Mouse (Mus musculus) MEL (cell line): ENCODE measurements around the gene Camkv. TPM values are rescaled to one million over a fixed set of nuclear protein-coding genes. Genes with fewer than 3 reads are reported as not detected.

ENCODE experiments used
- DNase-seq: peaks from one replicate; pipeline ENCODE4 v3.0.0; 2011; ENCODE audit warnings: low read depth, low spot score
- H3K27ac ChIP-seq: 2 replicates; pipeline ENCODE4 v1.5.1; 2012; ENCODE audit warnings: low read depth, mild to moderate bottlenecking, control low read depth, low read length, moderate library complexity; ENCODE audit not compliant: control insufficient read depth
- H3K27me3 ChIP-seq, 2 experiments: fragments of 150-350 bp in 1 of 2; sonication (generic) in 1 of 2; 2 replicates each; pipeline ENCODE4 v1.6.1; 2012; ENCODE audit warnings: low read length in 2 of 2, mild to moderate bottlenecking in 2 of 2, improper control_type of control experiment in 1 of 2, moderate library complexity in 1 of 2; ENCODE audit not compliant: insufficient read depth in 2 of 2, control insufficient read depth in 1 of 2
- H3K36me3 ChIP-seq, 2 experiments: 2 replicates each; pipeline ENCODE4 v1.6.1; 2012 to 2014; ENCODE audit warnings: low read length in 2 of 2, improper control_type of control experiment in 1 of 2, inconsistent platforms in 1 of 2, mild to moderate bottlenecking in 1 of 2; ENCODE audit not compliant: insufficient read depth in 2 of 2, control insufficient read depth in 1 of 2
- H3K4me1 ChIP-seq, 2 experiments: fragments of 150-350 bp in 1 of 2; sonication (generic) in 1 of 2; 2 replicates each; pipeline ENCODE4 v1.6.1; 2012; ENCODE audit warnings: low read length in 2 of 2, improper control_type of control experiment in 1 of 2, mild to moderate bottlenecking in 1 of 2; ENCODE audit not compliant: insufficient read depth in 2 of 2, control insufficient read depth in 1 of 2
- H3K4me3 ChIP-seq, 2 experiments: fragments of 150-350 bp in 1 of 2; sonication (generic) in 1 of 2; 2 replicates each; pipeline ENCODE4 v1.5.1; 2012; ENCODE audit warnings: low read depth in 2 of 2, low read length in 2 of 2, mild to moderate bottlenecking in 2 of 2, moderate library complexity in 2 of 2, control low read depth in 1 of 2, improper control_type of control experiment in 1 of 2; ENCODE audit not compliant: control insufficient read depth in 1 of 2, insufficient read depth in 1 of 2
- H3K79me2 ChIP-seq: 2 replicates; pipeline ENCODE4 v1.6.1; 2012; ENCODE audit warnings: mild to moderate bottlenecking, low read length, moderate library complexity; ENCODE audit not compliant: control insufficient read depth, poor library complexity, insufficient read depth
- H3K9ac ChIP-seq: 2 replicates; pipeline ENCODE4 v1.6.1; 2012; ENCODE audit warnings: low read depth, mild to moderate bottlenecking, control low read depth, low read length, moderate library complexity; ENCODE audit not compliant: control insufficient read depth, poor library complexity, severe bottlenecking
- H3K9me3 ChIP-seq: fragments of 150-350 bp; sonication (generic); replicated peaks from 2 replicates; pipeline ENCODE4 v1.6.1; 2012; ENCODE audit warnings: mild to moderate bottlenecking, low read length, improper control_type of control experiment, moderate library complexity; ENCODE audit not compliant: insufficient read depth
- BHLHE40 ChIP-seq: IDR thresholded peaks from 2 replicates; pipeline ENCODE4 v1.6.1; 2012; ENCODE audit warnings: low read depth, mild to moderate bottlenecking, inconsistent platforms, low read length, improper control_type of control experiment, borderline replicate concordance
- CHD1 ChIP-seq: IDR thresholded peaks from 2 replicates; pipeline ENCODE4 v1.6.1; 2012; ENCODE audit warnings: low read depth, mild to moderate bottlenecking, inconsistent platforms, low read length, improper control_type of control experiment
- CHD2 ChIP-seq: IDR thresholded peaks from 2 replicates; pipeline ENCODE4 v1.6.1; 2011; ENCODE audit warnings: low read length, improper control_type of control experiment
- CTCF ChIP-seq, 3 experiments: IDR thresholded peaks in 2 of 3; conservative IDR thresholded peaks in 1 of 3; 2 replicates each; pipeline ENCODE4 v1.5.1; 2011 to 2012; ENCODE audit warnings: low read length in 3 of 3, low read depth in 2 of 3, mild to moderate bottlenecking in 2 of 3, improper control_type of control experiment in 1 of 3, inconsistent platforms in 1 of 3, mixed read lengths in 1 of 3, moderate library complexity in 1 of 3; ENCODE audit not compliant: control insufficient read depth in 1 of 3, insufficient read depth in 1 of 3, poor library complexity in 1 of 3, severe bottlenecking in 1 of 3
- E2F4 ChIP-seq: IDR thresholded peaks from 2 replicates; pipeline ENCODE4 v1.6.1; 2011; ENCODE audit warnings: low read depth, low read length, improper control_type of control experiment, borderline replicate concordance
- ELF1 ChIP-seq: IDR thresholded peaks from 2 replicates; pipeline ENCODE4 v1.6.1; 2014; ENCODE audit warnings: low read depth, mild to moderate bottlenecking, inconsistent platforms, low read length, improper control_type of control experiment, moderate library complexity
- EP300 ChIP-seq, 2 experiments: IDR thresholded peaks; 2 replicates each; pipeline ENCODE4 v1.6.1; 2011; ENCODE audit warnings: improper control_type of control experiment in 2 of 2, low read length in 2 of 2, low read depth in 1 of 2, mild to moderate bottlenecking in 1 of 2
- ETS1 ChIP-seq: IDR thresholded peaks from 2 replicates; pipeline ENCODE4 v1.6.1; 2012; ENCODE audit warnings: low read depth, mild to moderate bottlenecking, inconsistent platforms, low read length, improper control_type of control experiment, moderate library complexity
- GATA1 ChIP-seq: IDR thresholded peaks from 2 replicates; pipeline ENCODE4 v1.6.1; 2011; ENCODE audit warnings: low read depth, low read length, improper control_type of control experiment
- HCFC1 ChIP-seq: IDR thresholded peaks from 2 replicates; pipeline ENCODE4 v1.6.1; 2012; ENCODE audit warnings: low read depth, mild to moderate bottlenecking, inconsistent platforms, low read length, improper control_type of control experiment, moderate library complexity
- MAFK ChIP-seq: IDR thresholded peaks from 2 replicates; pipeline ENCODE4 v1.6.1; 2011; ENCODE audit warnings: low read depth, mild to moderate bottlenecking, low read length, improper control_type of control experiment, borderline replicate concordance
- MAZ ChIP-seq: IDR thresholded peaks from 2 replicates; pipeline ENCODE4 v1.6.1; 2012; ENCODE audit warnings: low read depth, mild to moderate bottlenecking, inconsistent platforms, low read length, improper control_type of control experiment
- MXI1 ChIP-seq: IDR thresholded peaks from 2 replicates; pipeline ENCODE4 v1.6.1; 2011; ENCODE audit warnings: mild to moderate bottlenecking, low read depth, low read length, improper control_type of control experiment
- MYB ChIP-seq: IDR thresholded peaks from 2 replicates; pipeline ENCODE4 v1.6.1; 2011; ENCODE audit warnings: mild to moderate bottlenecking, low read depth, low read length, improper control_type of control experiment
- NELFE ChIP-seq: IDR thresholded peaks from 2 replicates; pipeline ENCODE4 v1.6.1; 2011; ENCODE audit warnings: low read depth, low read length, improper control_type of control experiment
- NRF1 ChIP-seq: IDR thresholded peaks from 2 replicates; pipeline ENCODE4 v1.6.1; 2014; ENCODE audit warnings: low read depth, mild to moderate bottlenecking, inconsistent platforms, low read length, improper control_type of control experiment, moderate library complexity; ENCODE audit not compliant: poor library complexity, insufficient read depth, severe bottlenecking
- POLR2A ChIP-seq, 2 experiments: IDR thresholded peaks; 2 replicates each; pipeline ENCODE4 v1.6.1; 2011 to 2012; ENCODE audit warnings: low read length in 2 of 2, mild to moderate bottlenecking in 2 of 2, control low read depth in 1 of 2, improper control_type of control experiment in 1 of 2, low read depth in 1 of 2, moderate library complexity in 1 of 2; ENCODE audit not compliant: control insufficient read depth in 1 of 2, insufficient read depth in 1 of 2, poor library complexity in 1 of 2
- POLR2AphosphoS2 ChIP-seq: IDR thresholded peaks from 2 replicates; pipeline ENCODE4 v1.6.1; 2011; ENCODE audit warnings: low read length, improper control_type of control experiment
- RCOR1 ChIP-seq: IDR thresholded peaks from 2 replicates; pipeline ENCODE4 v1.6.1; 2012; ENCODE audit warnings: low read depth, mild to moderate bottlenecking, inconsistent platforms, low read length, improper control_type of control experiment
- SIN3A ChIP-seq: IDR thresholded peaks from 2 replicates; pipeline ENCODE4 v1.6.1; 2012; ENCODE audit warnings: low read length, improper control_type of control experiment, inconsistent platforms
- TAL1 ChIP-seq: IDR thresholded peaks from 2 replicates; pipeline ENCODE4 v1.6.1; 2012; ENCODE audit warnings: mild to moderate bottlenecking, inconsistent platforms, low read length, moderate library complexity, mixed read lengths
- TBP ChIP-seq: IDR thresholded peaks from 2 replicates; pipeline ENCODE4 v1.8.0; 2011; ENCODE audit warnings: low read depth, low read length, improper control_type of control experiment
- TCF12 ChIP-seq: IDR thresholded peaks from 2 replicates; pipeline ENCODE4 v1.6.1; 2014; ENCODE audit warnings: low read depth, mild to moderate bottlenecking, inconsistent platforms, low read length, improper control_type of control experiment, moderate library complexity
- UBTF ChIP-seq: IDR thresholded peaks from 2 replicates; pipeline ENCODE4 v1.6.1; 2012; ENCODE audit warnings: low read depth, mild to moderate bottlenecking, inconsistent platforms, low read length, improper control_type of control experiment, moderate library complexity, borderline replicate concordance; ENCODE audit not compliant: insufficient read depth
- USF2 ChIP-seq, 2 experiments: IDR thresholded peaks; 2 replicates each; pipeline ENCODE4 v1.6.1; 2011 to 2012; ENCODE audit warnings: improper control_type of control experiment in 2 of 2, low read length in 2 of 2, borderline replicate concordance in 1 of 2, inconsistent platforms in 1 of 2, low read depth in 1 of 2, mild to moderate bottlenecking in 1 of 2; ENCODE audit not compliant: insufficient read depth in 1 of 2
- ZC3H11A ChIP-seq: IDR thresholded peaks from 2 replicates; pipeline ENCODE4 v1.6.1; 2012; ENCODE audit warnings: low read depth, mild to moderate bottlenecking, inconsistent platforms, low read length, improper control_type of control experiment
- ZKSCAN1 ChIP-seq: IDR thresholded peaks from 2 replicates; pipeline ENCODE4 v1.6.1; 2012; ENCODE audit warnings: low read depth, mild to moderate bottlenecking, inconsistent platforms, low read length, improper control_type of control experiment, moderate library complexity
- ZMIZ1 ChIP-seq: IDR thresholded peaks from 2 replicates; pipeline ENCODE4 v1.6.1; 2012; ENCODE audit warnings: low read depth, mild to moderate bottlenecking, inconsistent platforms, low read length, improper control_type of control experiment, moderate library complexity
- polyA plus RNA-seq, 2 experiments: library from polyadenylated mRNA; stranded (reverse) in 1 of 2; unstranded in 1 of 2; fragments of >175 nt in 1 of 2; fragments of >200 nt in 1 of 2; gene quantifications; 2 replicates each; pipeline versions ENCODE4 v1.2.1 to v1.2.4; 2012; ENCODE audit warnings: low replicate concordance in 2 of 2, low read depth in 1 of 2; ENCODE audit not compliant: insufficient read length in 2 of 2, insufficient read depth in 1 of 2, missing spikeins in 1 of 2
- total RNA-seq: library from RNA; depleted of rRNA; stranded (reverse); fragments of 300-350 nt; gene quantifications from 2 replicates; pipeline ENCODE4 v1.2.3, GENCODE M21; 2012; rRNA removed

Gene Camkv
- total RNA-seq (0.08 and 0.39 TPM in 2 replicates), polyA plus RNA-seq (under 1 TPM in 1 of 2 experiments, not detected in 1; 0.14 TPM)

- no peaks in the 10 kb centered on the region for H3K9me3 ChIP-seq
- no peaks in the 10 kb centered on the region for H3K4me1 ChIP-seq
- H3K27ac ChIP-seq = no peak within 1 kb of the TSS
- no peak within 1 kb of the TSS for H3K9ac ChIP-seq
- H3K4me3 ChIP-seq = peak within 1 kb of the TSS in 1 of 2 experiments; percentile 35; a peak in 1 of 4 replicates
- DNase-seq = no peak
- no peaks in the 10 kb centered on the region for H3K79me2 ChIP-seq
- 0 out of 4 replicates have a peak, but pooled peaks cover 0 to 2% of the 10 kb centered on the region in 2 experiments for H3K36me3 ChIP-seq
- TF ChIP-seq ZC3H11A (no peak), ELF1 (no peak), MYB (no peak), NRF1 (no peak), HCFC1 (no peak), RCOR1 (no peak), ZKSCAN1 (no peak), TAL1 (no peak), CHD2 (no peak), TBP (no peak), GATA1 (no peak)
- TF ChIP-seq, all 39 proteins: peak for 0
- peaks cover 9 to 18% of the 10 kb centered on the region in 2 experiments for H3K27me3 ChIP-seq
Measured at GRCm38 (mm10) chr9:107935374-107935773, at the start of gene Camkv. TSS of gene Camkv (plus strand) at chr9:107935674.

DNA sequence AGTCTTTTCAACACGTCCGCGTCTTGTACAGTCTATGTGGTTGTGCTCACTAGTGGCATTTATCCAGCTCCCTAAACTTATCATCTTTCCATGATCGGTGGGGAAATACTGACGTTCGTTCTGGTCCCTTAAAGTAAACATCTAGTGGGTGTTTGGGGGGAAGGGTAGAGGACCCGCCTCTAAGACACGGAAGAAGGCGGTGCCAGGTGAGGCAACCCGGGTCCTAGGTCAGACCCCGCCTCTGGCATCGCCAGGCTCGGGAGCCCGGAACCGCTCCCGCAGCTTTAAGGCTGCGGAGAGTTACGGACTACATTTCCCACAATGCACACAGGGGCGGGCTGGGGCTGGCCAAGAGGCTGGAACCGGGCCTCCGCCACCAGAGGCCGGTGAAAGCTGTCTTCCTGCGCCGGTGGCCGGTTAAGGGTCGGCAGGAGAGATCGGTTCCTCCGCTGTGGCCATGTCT lies 47.6 kb upstream of the Camkv start, which contains the start of gene Mon1a:
Mon1a (plus strand) TSS at position 348 of the 463 bp plus-strand sequence.
- Histone ChIP-seq H3K36me3 (no peaks in the 10 kb centered on the region; a peak in 1 of 4 replicates), H3K4me3 (peak within 1 kb of the TSS; percentile 96), H3K27ac (peak within 1 kb of the TSS; percentile 45), H3K9ac (peak within 1 kb of the TSS; percentile 93), H3K9me3 (no peaks in the 10 kb centered on the region), H3K79me2 (no peaks in the 10 kb centered on the region; the same call in 1 of the 2 replicates), H3K27me3 (peaks cover 3 to 6% of the 10 kb centered on the region in 2 experiments; a peak in 3 of 4 replicates), H3K4me1 (no peaks in the 10 kb centered on the region)
- peak; percentile 94 for DNase-seq
- TF ChIP-seq MAZ (peak; percentile 72; the same call in 1 of the 2 replicates), CHD2 (peak; percentile 47), UBTF (no peak), EP300 (IDR thresholded peaks at IDR 0.05; ENCODE audit: low read depth in 1 of 2, low read length in 2 of 2) (peak in 1 of 2 experiments; percentile 33; a peak in 2 of 4 replicates), CTCF (IDR thresholded peaks at IDR 0.05 in 2 of 3, conservative IDR thresholded peaks at IDR 0.05 in 1 of 3; ENCODE audit: control insufficient read depth in 1 of 3, insufficient read depth in 1 of 3, low read depth in 2 of 3, low read length in 3 of 3, poor library complexity in 1 of 3, severe bottlenecking in 1 of 3) (no peak), HCFC1 (peak; percentile 97), USF2 (IDR thresholded peaks at IDR 0.05; ENCODE audit: borderline replicate concordance in 1 of 2, insufficient read depth in 1 of 2, low read depth in 1 of 2, low read length in 2 of 2) (no peak), SIN3A (peak; percentile 75), RCOR1 (0 out of 2 replicates have a peak, but pooled peaks have one; percentile 20), POLR2A (IDR thresholded peaks at IDR 0.05; ENCODE audit: control insufficient read depth in 1 of 2, insufficient read depth in 1 of 2, low read depth in 1 of 2, low read length in 2 of 2, poor library complexity in 1 of 2) (peak in 1 of 2 experiments; percentile 65; a peak in 1 of 4 replicates), MXI1 (no peak), ETS1 (peak; percentile 58), MYB (no peak), MAFK (0 out of 2 replicates have a peak, but pooled peaks have one; percentile 1), TAL1 (no peak), CHD1 (peak; percentile 88; the same call in 1 of the 2 replicates), TBP (0 out of 2 replicates have a peak, but pooled peaks have one; percentile 49), ELF1 (peak; percentile 96), NRF1 (no peak), NELFE (peak; percentile 51), TCF12 (0 out of 2 replicates have a peak, but pooled peaks have one; percentile 49), BHLHE40 (peak; percentile 27; the same call in 1 of the 2 replicates), ZMIZ1 (peak; percentile 29; the same call in 1 of the 2 replicates), POLR2AphosphoS2 (peak; percentile 45; the same call in 1 of the 2 replicates), E2F4 (no peak), ZC3H11A (no peak)
